Mouse (Mus musculus) spleen, adult 2 months (tissue): ENCODE data around the gene Ptprt.

Source experiments
- CTCF ChIP-seq: fragments of 200-500 bp; IDR thresholded peaks from 2 replicates; pipeline ENCODE4 v1.5.1; 2011; ENCODE audit warnings: mild to moderate bottlenecking, inconsistent platforms; ENCODE audit not compliant: insufficient read depth, insufficient read length, insufficient replicate concordance; ENCODE audit errors: extremely low read depth
- POLR2A ChIP-seq: fragments of 200-500 bp; IDR thresholded peaks from 2 replicates; pipeline ENCODE4 v1.6.1; 2011; ENCODE audit warnings: low read depth, low read length, inconsistent platforms

DNA sequence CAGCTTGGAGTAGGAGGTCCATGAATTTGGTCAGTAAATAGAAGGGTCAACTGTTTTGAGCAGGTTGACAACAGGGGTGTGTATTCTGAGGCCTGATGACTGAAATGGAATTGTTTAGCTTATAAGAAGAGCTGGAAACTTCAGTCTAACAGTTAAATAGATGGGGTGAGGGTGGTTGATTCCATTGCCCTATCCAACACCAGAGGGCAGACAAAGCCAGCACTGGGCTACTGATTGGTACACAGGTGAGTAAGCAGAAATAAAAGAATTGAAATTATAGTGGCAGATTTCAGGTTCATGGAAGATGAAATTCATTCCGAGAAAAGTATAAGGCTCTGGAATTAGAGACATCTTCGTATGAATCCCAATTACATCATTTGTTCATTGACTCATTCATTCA lies 1020.1 kb downstream of the Ptprt start:
- TF ChIP-seq CTCF = no peak
- no peak for TF ChIP-seq POLR2A
